Mouse (Mus musculus): ENCODE data around the gene Mpp4. TPM values are rescaled to one million over a fixed set of nuclear protein-coding genes. Genes with fewer than 3 reads are reported as not detected.

Mpp4 gene
- polyA plus RNA-seq, 1 experiment from 2014 or later: 0.62 TPM

DNA sequence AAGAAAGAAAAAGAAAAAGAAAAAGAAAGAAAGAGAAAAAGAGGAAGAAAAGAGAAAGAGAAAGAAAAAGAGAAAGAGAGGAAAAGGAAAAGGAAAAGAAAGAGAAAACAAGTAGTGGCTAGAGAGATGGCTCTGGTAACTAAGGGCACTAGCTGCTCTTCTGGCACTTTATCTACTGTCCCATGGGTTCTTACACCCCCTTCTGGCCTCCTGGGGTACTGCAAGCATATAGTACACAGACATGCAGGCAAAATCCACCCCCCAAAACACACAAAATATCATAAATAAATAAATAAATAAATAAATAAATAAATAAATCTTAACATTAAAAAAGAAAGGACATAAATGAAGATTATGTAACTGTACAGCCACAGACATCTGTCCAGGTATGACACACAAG, 20.4 kb downstream of the Mpp4 start:
- Histone ChIP-seq H3K9ac (ENCODE audit: low read depth, low read length) (no peak overlapping the region), H3K36me3 (ENCODE audit: control insufficient read depth, insufficient read depth, low read length) (no peaks in the 10 kb centered on the region), H3K4me1 (ENCODE audit: control insufficient read depth, insufficient read depth, low read length) (no peaks in the 10 kb centered on the region), H3K27ac (ENCODE audit: low read depth, low read length) (no peak overlapping the region), H3K4me2 (replicated peaks; ENCODE audit: low read depth, low read length) (no peak overlapping the region), H3K9me3 (ENCODE audit: control insufficient read depth, low read length) (no peaks in the 10 kb centered on the region), H3K4me3 (ENCODE audit: low read length) (no peak overlapping the region), H3K27me3 (ENCODE audit: control insufficient read depth, insufficient read depth, low read length) (no peaks in the 10 kb centered on the region)
- ATAC-seq (ENCODE audit: low FRiP score, low TSS enrichment): no peak

DNA sequence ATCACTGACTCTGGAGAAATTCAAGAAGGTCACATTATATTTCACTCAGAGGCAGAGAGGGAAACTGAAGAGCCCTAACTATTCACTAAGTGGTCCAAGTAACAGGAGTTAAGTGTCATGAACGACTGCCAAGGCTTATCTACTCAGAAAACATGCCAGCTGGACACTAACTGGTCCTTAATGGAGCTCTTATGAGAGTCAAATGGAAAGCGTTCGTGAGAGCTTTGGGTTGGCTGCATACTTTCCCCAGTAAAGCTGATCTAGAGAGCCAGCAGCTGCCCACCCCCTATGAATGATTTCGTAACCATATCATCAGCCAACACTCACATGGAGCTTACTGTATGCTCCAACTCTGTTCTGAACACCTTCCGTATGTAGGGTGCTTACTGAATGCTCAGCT, 28.8 kb downstream of the Mpp4 start:
- Histone ChIP-seq H3K27me3 (ENCODE audit: control insufficient read depth, insufficient read depth, low read length) (no peaks in the 10 kb centered on the region), H3K4me2 (replicated peaks; ENCODE audit: low read depth, low read length) (no peak overlapping the region), H3K9ac (ENCODE audit: low read depth, low read length) (no peak overlapping the region), H3K4me1 (ENCODE audit: control insufficient read depth, insufficient read depth, low read length) (no peaks in the 10 kb centered on the region), H3K4me3 (ENCODE audit: low read length) (no peak overlapping the region), H3K36me3 (ENCODE audit: control insufficient read depth, insufficient read depth, low read length) (no peaks in the 10 kb centered on the region), H3K9me3 (ENCODE audit: control insufficient read depth, low read length) (no peaks in the 10 kb centered on the region), H3K27ac (ENCODE audit: low read depth, low read length) (no peak overlapping the region)
- 62% methylated on average over 5 of the region's 5 CpGs for WGBS
- no peak for ATAC-seq (ENCODE audit: low FRiP score, low TSS enrichment)

DNA sequence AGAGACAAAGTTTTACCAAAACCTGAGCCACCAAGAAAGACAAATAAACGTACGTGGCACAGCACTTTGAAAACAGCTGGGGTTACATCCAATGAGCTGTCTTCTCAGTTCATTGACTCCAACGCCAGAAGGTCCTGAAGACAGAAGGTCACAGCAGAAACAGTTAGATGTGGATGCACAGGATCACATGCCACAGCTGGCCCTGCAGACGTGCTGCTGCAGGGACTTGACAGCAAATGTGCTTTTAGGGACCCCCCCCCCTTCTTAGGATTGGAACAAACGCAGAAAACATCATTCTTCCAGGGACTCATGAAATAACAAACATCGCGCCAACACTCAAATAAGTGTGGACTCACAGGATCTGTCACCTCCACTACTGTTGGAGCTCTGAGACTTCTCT, 34.3 kb downstream of the Mpp4 start:
- no peaks in the 10 kb centered on the region for H3K9me3 ChIP-seq (ENCODE audit: control insufficient read depth, low read length)
- H3K4me1 ChIP-seq (ENCODE audit: control insufficient read depth, insufficient read depth, low read length): no peaks in the 10 kb centered on the region
- H3K4me3 ChIP-seq (ENCODE audit: low read length): no peak overlapping the region
- H3K9ac ChIP-seq (ENCODE audit: low read depth, low read length): no peak overlapping the region
- whole genome bisulfite sequencing: 43% methylated on average over 7 of the region's 7 CpGs
- H3K27ac ChIP-seq (ENCODE audit: low read depth, low read length): no peak overlapping the region
- H3K36me3 ChIP-seq (ENCODE audit: control insufficient read depth, insufficient read depth, low read length): no peaks in the 10 kb centered on the region
- ATAC-seq (ENCODE audit: low FRiP score, low TSS enrichment): no peak
- no peak overlapping the region for H3K4me2 ChIP-seq (replicated peaks; ENCODE audit: low read depth, low read length)
- no peaks in the 10 kb centered on the region for H3K27me3 ChIP-seq (ENCODE audit: control insufficient read depth, insufficient read depth, low read length)

DNA sequence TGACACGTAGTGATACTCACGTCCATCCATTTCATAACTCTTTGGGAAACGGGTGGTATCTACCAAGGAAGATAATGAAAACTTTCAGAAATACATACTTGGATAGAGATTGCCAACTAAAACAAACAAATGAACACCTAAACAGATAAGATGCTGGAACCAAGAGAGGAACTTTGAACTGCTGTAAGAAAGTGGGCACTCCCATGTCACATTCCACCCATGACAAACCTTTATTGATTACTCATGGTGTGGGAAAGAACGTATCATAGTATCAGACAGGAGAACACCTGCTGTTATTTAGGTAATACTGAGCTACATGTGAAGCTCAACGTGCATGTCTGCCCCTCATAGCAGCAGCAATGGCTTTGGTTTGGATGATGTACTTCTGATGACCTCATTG, 37.6 kb downstream of the Mpp4 start:
- Histone ChIP-seq H3K27me3 (ENCODE audit: control insufficient read depth, insufficient read depth, low read length) (no peaks in the 10 kb centered on the region), H3K27ac (ENCODE audit: low read depth, low read length) (no peak overlapping the region), H3K4me2 (replicated peaks; ENCODE audit: low read depth, low read length) (no peak overlapping the region), H3K9ac (ENCODE audit: low read depth, low read length) (no peak overlapping the region), H3K4me1 (ENCODE audit: control insufficient read depth, insufficient read depth, low read length) (no peaks in the 10 kb centered on the region), H3K4me3 (ENCODE audit: low read length) (no peak overlapping the region), H3K9me3 (ENCODE audit: control insufficient read depth, low read length) (no peaks in the 10 kb centered on the region), H3K36me3 (ENCODE audit: control insufficient read depth, insufficient read depth, low read length) (no peaks in the 10 kb centered on the region)
- 89% methylated on average over 5 of the region's 5 CpGs for WGBS
- ATAC-seq (ENCODE audit: low FRiP score, low TSS enrichment): no peak

DNA sequence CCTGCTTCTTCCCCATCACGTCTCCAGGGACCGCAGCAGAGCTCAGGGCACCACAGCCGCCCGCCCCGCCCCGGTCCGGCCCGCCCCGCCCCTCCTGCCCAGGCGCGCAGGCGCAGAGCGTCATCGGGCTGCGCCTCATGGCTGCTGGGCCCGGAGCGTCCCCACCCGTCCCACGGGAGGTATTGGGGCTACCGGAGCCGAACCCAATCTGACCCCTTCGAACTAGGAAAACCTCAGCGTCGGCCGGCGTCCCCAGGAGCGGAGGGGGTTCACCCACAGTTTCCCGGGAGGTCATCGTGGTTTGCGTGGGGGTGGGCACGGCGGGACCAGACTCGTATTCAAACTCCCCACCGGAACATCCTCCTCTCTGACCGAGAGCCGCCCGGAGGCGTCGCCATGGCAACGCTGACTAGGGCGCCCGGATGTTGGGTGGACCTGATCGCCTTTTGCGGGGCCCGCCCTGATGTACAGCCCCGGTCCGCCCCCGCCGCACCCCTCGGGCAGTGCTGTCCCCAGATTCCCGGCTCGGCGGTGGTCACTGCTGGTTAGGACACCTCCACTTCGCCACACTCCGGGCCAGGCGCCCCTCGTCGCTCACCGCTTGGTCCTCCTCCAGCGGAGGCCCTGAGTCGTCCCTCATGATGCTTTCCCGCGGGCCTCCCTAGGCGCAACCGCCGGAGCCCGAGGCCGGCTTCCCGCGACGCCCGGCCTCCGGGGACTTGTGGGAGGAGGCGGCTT, 43.3 kb downstream of the Mpp4 start, which contains the start of gene Tmem237:
Gene Tmem237, minus strand, starts transcription at position 689 of the 738 bp plus-strand sequence.
- H3K27ac ChIP-seq (ENCODE audit: low read depth, low read length): peak within 1 kb of the TSS; percentile 88
- peak; percentile 98 for ATAC-seq (ENCODE audit: low FRiP score, low TSS enrichment)
- no peaks in the 10 kb centered on the region for H3K36me3 ChIP-seq (ENCODE audit: control insufficient read depth, insufficient read depth, low read length)
- H3K4me2 ChIP-seq (replicated peaks; ENCODE audit: low read depth, low read length): peak within 1 kb of the TSS; percentile 93
- peak within 1 kb of the TSS; percentile 73 for H3K4me3 ChIP-seq (ENCODE audit: low read length)
- H3K9me3 ChIP-seq (ENCODE audit: control insufficient read depth, low read length): no peaks in the 10 kb centered on the region
- WGBS: under 1% methylated on average over 73 of the region's 74 CpGs
- peak within 1 kb of the TSS; percentile 82 for H3K9ac ChIP-seq (ENCODE audit: low read depth, low read length)
- no peaks in the 10 kb centered on the region for H3K4me1 ChIP-seq (ENCODE audit: control insufficient read depth, insufficient read depth, low read length)
- H3K27me3 ChIP-seq (ENCODE audit: control insufficient read depth, insufficient read depth, low read length): no peaks in the 10 kb centered on the region

DNA sequence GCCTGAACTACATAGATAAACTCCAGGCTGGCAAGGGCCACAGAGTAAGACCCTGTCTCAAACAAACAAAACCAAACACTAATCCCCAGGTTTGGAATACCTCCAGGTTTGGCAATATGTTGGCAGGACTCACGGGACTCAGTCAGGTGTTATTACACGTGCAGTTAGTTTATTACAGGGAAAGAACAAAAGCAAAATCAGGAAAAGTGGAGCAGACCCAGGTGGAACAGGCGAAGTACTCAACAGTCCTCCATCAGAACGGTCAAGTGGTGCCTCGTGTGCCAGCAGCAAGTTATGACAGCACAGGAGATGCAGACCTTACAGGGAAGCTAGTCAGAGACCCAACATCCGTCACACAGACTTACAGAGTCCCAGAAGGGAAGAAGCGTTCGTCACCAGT, 52.7 kb downstream of the Mpp4 start:
- H3K27me3 ChIP-seq (ENCODE audit: control insufficient read depth, insufficient read depth, low read length): no peaks in the 10 kb centered on the region
- H3K4me1 ChIP-seq (ENCODE audit: control insufficient read depth, insufficient read depth, low read length): no peaks in the 10 kb centered on the region
- no peaks in the 10 kb centered on the region for H3K9me3 ChIP-seq (ENCODE audit: control insufficient read depth, low read length)
- H3K27ac ChIP-seq (ENCODE audit: low read depth, low read length): no peak overlapping the region
- H3K9ac ChIP-seq (ENCODE audit: low read depth, low read length): no peak overlapping the region
- H3K36me3 ChIP-seq (ENCODE audit: control insufficient read depth, insufficient read depth, low read length): peaks cover 41% of the 10 kb centered on the region; the same call in 1 of the 2 replicates
- ATAC-seq (ENCODE audit: low FRiP score, low TSS enrichment): no peak
- H3K4me3 ChIP-seq (ENCODE audit: low read length): no peak overlapping the region
- WGBS: 79% methylated on average over 8 of the region's 8 CpGs
- H3K4me2 ChIP-seq (replicated peaks; ENCODE audit: low read depth, low read length): no peak overlapping the region

DNA sequence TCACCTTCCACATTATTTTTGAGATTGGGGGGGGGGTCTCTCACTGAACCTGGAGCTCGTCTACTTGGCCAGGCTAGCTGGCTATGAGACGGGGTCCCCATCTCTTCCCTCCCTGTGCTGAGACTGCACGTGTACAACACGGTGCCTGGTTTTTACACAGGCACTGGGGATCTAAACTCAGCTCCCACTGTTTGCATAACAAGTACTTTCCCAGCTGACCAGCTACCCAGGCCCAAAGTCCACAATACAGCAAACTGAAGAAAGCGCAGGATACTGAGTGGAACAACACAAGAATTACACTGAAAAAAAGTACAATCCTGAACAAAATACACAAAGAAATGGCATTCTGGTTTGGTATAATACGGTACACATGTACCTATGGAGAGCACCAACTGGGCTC, 61.1 kb downstream of the Mpp4 start:
- H3K27ac ChIP-seq (ENCODE audit: low read depth, low read length): no peak overlapping the region
- no peak for ATAC-seq (ENCODE audit: low FRiP score, low TSS enrichment)
- H3K4me2 ChIP-seq (replicated peaks; ENCODE audit: low read depth, low read length): no peak overlapping the region
- no peaks in the 10 kb centered on the region for H3K4me1 ChIP-seq (ENCODE audit: control insufficient read depth, insufficient read depth, low read length)
- no peak overlapping the region for H3K4me3 ChIP-seq (ENCODE audit: low read length)
- H3K36me3 ChIP-seq (ENCODE audit: control insufficient read depth, insufficient read depth, low read length): peaks cover 23% of the 10 kb centered on the region
- H3K9me3 ChIP-seq (ENCODE audit: control insufficient read depth, low read length): no peaks in the 10 kb centered on the region
- no peaks in the 10 kb centered on the region for H3K27me3 ChIP-seq (ENCODE audit: control insufficient read depth, insufficient read depth, low read length)
- WGBS: 94% methylated on average over 6 of the region's 6 CpGs
- no peak overlapping the region for H3K9ac ChIP-seq (ENCODE audit: low read depth, low read length)

DNA sequence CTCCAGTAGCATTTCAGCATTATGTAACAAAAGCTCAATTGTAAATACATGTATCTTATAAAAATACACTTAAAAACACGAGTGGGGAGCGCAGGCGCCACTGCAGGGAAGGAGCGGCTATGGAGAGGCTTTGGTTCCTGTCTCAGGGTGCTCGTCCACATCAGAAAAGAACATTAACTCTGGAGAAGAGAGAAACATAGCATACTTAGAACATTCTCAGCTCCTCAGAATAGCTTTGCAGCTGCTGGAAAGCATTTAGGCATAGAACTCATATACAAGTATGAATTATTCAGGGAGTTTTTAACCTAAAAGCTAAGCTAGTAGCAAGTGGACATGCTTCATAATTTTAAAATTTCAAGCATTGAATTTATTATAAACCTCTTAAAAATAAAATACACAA, 62.2 kb downstream of the Mpp4 start:
- 94% methylated on average over 5 of the region's 5 CpGs for WGBS
- ATAC-seq (ENCODE audit: low FRiP score, low TSS enrichment): no peak

DNA sequence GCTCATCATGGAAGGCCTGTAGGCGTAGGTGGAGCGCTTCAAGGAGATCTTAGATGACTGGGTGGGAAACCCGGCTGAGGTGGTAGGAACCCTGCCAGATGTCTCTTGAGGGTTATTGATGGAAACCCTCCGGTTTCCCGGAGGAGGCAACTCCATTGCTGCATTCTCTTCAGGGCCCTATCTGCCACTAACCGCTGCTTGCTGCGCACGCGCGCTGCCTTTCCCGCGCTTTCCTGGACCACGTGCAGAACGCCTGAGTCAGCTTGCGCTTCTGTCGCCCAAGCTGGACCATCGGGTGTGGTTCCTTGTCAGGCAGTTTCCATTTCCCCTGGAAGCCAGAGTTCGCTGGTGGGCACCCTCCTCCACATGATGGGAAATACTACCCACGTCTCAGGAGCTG, 68.5 kb downstream of the Mpp4 start, which contains the start of gene C2cd6:
Gene C2cd6, minus strand, starts transcription at position 196 of the 400 bp plus-strand sequence.
- whole genome bisulfite sequencing: 92% methylated on average over 19 of the region's 19 CpGs
- H3K27me3 ChIP-seq (ENCODE audit: control insufficient read depth, insufficient read depth, low read length): no peaks in the 10 kb centered on the region
- H3K9me3 ChIP-seq (ENCODE audit: control insufficient read depth, low read length): no peaks in the 10 kb centered on the region
- H3K4me1 ChIP-seq (ENCODE audit: control insufficient read depth, insufficient read depth, low read length): no peaks in the 10 kb centered on the region
- H3K27ac ChIP-seq (ENCODE audit: low read depth, low read length): no peak within 1 kb of the TSS
- ATAC-seq (ENCODE audit: low FRiP score, low TSS enrichment): no peak
- H3K4me2 ChIP-seq (replicated peaks; ENCODE audit: low read depth, low read length): no peak within 1 kb of the TSS
- no peak within 1 kb of the TSS for H3K9ac ChIP-seq (ENCODE audit: low read depth, low read length)
- H3K4me3 ChIP-seq (ENCODE audit: low read length): no peak within 1 kb of the TSS
- H3K36me3 ChIP-seq (ENCODE audit: control insufficient read depth, insufficient read depth, low read length): no peaks in the 10 kb centered on the region

More for the DNA sequence above, 62.2 kb downstream of the Mpp4 start:
- H3K4me1 ChIP-seq (ENCODE audit: control insufficient read depth, insufficient read depth, low read length): no peaks in the 10 kb centered on the region
- no peak overlapping the region for H3K4me3 ChIP-seq (ENCODE audit: low read length)
- H3K36me3 ChIP-seq (ENCODE audit: control insufficient read depth, insufficient read depth, low read length): peaks cover 18% of the 10 kb centered on the region
- H3K9ac ChIP-seq (ENCODE audit: low read depth, low read length): no peak overlapping the region
- H3K9me3 ChIP-seq (ENCODE audit: control insufficient read depth, low read length): no peaks in the 10 kb centered on the region
- no peak overlapping the region for H3K27ac ChIP-seq (ENCODE audit: low read depth, low read length)
- H3K27me3 ChIP-seq (ENCODE audit: control insufficient read depth, insufficient read depth, low read length): no peaks in the 10 kb centered on the region
- no peak overlapping the region for H3K4me2 ChIP-seq (replicated peaks; ENCODE audit: low read depth, low read length)

All from kidney, embryonic 14.5 days (tissue).